Mouse (Mus musculus) layer of hippocampus, adult 8-10 months (tissue): ENCODE data around the gene Ube2cbp. TPM values are rescaled to one million over a fixed set of nuclear protein-coding genes. Genes with fewer than 3 reads are reported as not detected.

Experiments
- DNase-seq, 2 experiments: peaks; one replicate each; pipeline ENCODE4 v3.0.0; 2022; ENCODE audit warnings: low spot score in 2 of 2
- total RNA-seq, 4 experiments: library from RNA; stranded (reverse); gene quantifications; 2 replicates each; pipeline ENCODE4 v1.2.4; 2022

Ube2cbp gene
- total RNA-seq, 4 experiments from 2014 or later, result 4.2 to 5.3 (median 4.9) TPM

GRCm38 (mm10) chr9:86324772-86325171, 140.0 kb downstream of the Ube2cbp start:
- DNase-seq, result no peak

DNA sequence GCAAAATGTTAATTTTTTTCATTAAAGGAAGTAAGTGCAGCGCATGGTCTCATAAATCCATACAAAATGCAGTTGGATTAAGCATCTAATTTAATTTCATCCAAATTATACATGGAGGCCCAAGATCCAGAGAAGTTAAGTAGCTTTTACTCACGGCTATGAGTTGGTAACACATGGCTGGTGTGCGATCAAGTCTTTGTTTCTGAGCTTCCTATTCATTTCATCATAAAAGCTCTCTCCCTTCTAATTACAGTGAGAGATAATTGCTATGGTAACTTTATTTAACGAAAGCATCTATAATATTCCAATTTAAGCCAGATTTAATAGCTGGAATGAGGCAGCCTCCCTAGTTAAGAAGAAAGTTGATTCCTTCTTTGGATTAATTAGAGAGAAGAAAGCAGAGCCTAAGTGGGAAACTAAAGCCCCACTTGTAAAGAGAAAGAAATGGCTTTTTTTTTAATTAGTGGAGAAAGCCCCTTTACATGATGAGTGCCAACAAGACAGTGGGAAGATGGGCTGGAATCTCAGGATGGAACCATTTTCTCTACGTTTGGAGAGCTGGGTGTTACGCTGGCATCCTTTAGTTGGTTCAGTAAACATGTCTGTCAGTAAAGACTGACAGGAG, 145.1 kb downstream of the Ube2cbp start:
- no peak for DNase-seq

DNA sequence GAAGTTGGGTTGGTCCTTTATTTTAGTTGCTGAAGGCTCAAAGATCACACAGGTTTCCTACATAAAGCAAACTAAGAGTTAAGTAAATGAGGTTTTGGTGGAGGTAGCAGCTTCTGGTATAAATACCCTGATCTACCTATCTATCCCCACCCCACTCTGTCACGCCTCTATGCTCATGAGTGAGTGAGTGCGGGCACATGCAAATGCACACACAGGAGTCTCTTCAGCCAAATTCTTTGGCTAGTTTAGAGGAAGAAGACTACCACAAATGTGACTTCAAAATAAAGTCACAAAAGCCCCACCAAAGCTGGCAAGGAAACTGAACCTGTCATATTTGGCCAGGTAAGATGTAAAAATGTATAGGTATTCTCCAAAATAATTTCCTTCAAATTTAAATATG, 149.1 kb downstream of the Ube2cbp start:
- no peak for DNase-seq

GRCm38 (mm10) chr9:86308616-86309015, 156.1 kb downstream of the Ube2cbp start:
- DNase-seq, result no peak

- DNase-seq, result no peak
Observed at GRCm38 (mm10) chr9:86306556-86306955, 158.2 kb downstream of the Ube2cbp start.

DNA sequence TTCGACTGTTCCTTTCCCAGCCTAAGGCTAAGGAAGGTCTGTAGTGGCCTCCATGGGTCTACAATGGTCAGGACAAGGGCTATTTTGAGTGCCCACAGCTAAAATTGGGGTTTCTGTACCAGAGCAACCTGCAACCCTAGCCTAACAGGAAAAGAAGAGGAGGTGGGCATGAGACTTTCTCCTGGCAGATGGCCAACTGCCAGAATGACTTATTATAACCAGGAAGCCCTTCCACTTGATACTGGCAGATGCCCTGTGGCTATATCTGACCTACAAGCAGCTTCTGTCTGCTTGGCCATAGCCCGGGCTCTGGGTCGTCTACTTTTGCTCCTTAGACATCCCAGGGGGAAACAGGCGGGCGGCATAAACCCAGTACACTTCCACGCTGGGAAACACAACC, 163.3 kb downstream of the Ube2cbp start:
- no peak for DNase-seq

GRCm38 (mm10) chr9:86298596-86298995, 166.2 kb downstream of the Ube2cbp start:
- DNase-seq, result no peak

DNA sequence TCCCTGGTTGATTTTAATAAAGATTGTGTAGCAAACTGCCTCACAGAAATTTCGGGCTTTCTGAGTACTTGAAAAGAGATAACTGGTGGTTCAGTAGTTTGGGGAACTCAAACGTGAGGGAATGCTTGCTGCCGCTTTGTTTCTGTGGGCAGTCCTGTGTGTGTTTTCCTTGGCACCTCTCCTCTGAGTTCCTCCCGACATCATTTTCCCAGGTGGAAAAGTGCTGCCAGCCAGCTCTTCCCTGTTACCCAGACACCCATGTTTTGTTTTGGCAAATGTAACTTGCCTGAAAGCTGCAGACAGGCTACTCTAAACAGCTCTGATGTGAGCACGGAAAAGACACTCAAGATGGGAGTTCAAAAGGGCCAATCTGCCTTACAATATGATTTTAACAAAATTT, 166.6 kb downstream of the Ube2cbp start:
- DNase-seq, result no peak

DNA sequence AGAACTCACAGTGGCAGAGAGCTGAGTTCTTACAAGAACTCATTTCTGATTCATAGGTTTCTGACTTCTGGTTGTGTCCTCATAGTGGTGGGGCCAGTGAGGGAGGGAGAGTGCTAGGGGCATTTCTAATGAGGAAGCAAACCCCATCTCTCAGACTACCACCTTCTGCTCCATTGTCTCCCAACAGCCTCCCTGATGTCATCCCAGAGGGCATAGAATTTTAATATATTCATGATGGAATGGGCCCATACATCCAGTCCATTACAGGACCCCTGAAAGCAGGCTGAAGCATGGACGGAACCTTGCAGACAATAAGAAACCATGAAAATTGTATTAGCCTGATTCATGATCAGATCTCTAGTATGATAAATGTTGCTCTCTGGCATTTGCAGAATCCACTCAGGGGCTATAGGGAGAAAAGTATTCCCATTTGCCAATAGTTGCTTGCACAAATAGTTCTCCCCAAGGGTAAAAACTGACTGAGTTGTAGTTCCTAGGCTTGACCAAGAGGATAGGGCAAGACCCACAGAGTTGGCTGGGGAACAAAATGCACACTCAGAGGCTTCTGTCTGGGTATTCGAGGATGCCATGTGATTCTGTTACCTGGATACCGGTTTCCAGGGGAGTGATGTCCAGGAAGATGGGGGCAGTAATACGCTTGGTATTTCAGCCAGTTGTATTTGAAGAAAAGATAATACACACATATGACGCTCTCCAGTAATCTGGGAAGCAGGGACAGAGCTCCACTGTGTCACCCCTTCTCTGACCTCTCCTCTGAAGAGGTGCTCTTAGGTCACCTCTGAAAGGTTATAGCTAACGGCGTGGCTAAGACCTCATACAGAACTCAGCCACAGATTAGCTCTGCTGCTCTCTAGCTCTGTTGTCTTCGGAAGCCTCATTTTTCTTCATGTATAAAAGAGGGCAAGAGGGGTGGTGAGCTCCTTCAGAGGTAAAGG, 167.8 kb downstream of the Ube2cbp start:
- no peak for DNase-seq

DNA sequence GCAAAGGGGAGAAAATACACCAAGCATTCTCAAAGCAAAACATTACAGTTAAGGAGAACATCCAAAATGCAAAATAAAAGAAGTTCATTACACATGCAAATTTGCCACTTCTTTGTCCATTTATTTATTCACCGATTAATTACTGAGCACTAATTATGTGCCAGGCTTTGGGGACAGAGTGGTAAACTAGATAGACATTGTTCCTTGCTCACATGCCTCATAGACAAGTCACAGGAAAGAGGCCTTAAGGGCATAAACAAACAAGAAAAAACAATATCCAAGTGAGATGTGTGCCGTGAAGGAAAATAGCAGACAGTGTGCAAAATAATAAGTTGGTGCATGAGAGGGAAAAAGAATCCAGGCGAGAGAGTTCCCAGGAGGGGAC, 177.2 kb downstream of the Ube2cbp start:
- DNase-seq, result no peak

- DNase-seq, result peak; percentile 10 to 20
Observed at GRCm38 (mm10) chr9:86286830-86287569, 177.8 kb downstream of the Ube2cbp start.

- DNase-seq, result no peak
Observed at GRCm38 (mm10) chr9:86282555-86282954, 182.2 kb downstream of the Ube2cbp start.

DNA sequence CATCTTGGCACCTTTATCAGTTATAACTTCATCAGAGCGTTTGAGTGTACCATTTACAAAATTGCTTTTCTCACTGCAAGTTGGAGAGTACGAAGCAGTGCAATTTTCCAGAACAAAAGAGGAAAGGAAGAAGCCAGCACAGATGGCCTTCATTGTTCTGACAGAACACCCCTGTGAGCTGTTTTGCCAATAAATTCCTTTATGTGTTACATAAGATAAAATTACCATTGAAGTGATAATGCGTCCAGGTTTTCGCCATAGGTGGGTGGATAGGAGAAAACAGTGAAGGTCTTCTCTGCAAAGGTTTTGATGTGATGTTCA, 183.6 kb downstream of the Ube2cbp start:
- DNase-seq, result no peak

GRCm38 (mm10) chr9:86280461-86281146, 184.1 kb downstream of the Ube2cbp start:
- no peak for DNase-seq

DNA sequence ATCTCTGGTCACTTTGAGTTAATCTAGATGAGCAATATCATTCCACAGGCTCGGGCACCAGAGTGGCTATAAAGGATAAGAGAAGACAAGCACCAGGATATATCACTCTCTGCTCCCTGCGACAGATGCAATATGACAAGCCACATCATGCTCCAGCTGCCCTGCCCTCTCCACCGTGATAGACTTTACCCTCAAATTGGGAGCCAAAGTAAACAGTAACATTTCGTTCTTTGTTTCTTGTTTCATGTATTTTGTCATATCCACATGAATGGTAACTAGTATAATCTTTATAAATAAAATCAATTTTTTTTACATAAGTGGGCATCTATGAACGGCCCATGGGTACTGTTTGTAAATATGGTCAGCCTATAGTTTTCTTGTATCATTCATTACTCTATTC, 195.2 kb downstream of the Ube2cbp start:
- no peak for DNase-seq

DNA sequence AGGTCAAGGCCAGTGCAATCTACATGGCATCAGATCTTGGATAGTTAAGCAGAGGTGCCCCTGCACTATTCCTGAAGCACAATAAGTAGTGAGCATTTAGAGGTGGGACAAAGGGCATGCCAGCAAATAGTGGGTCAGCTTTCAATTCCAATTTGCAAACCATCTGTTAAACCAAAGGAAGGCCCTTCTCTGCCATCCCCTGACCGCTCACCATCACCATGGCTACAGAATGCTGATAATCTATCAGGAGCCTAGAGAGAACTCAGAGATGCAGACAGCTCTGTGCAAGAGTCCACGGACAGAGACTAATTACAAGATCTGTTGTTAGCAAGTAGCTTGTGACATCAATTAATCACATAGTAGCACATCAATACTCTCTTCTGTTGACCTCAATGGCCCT, 198.1 kb downstream of the Ube2cbp start:
- no peak for DNase-seq

Other genes starting within 250 kb of the Ube2cbp start
- gene Dop1a, start 2.2 kb upstream of the Ube2cbp start, total RNA-seq, result 10 to 100 TPM; 54.9 to 68.2 (median 63.7) TPM
- gene Pgm3, start 106.9 kb upstream of the Ube2cbp start, total RNA-seq, result 10 to 100 TPM; 16.4 to 19.5 (median 18.6) TPM
- 10 to 100 TPM; 29.2 to 34.4 (median 30.7) TPM for gene Rwdd2a, start 107.0 kb upstream of the Ube2cbp start, total RNA-seq
- gene Me1, start 231.0 kb upstream of the Ube2cbp start, total RNA-seq, result 10 to 100 TPM; 65.8 to 71.6 (median 68.2) TPM